Mouse (Mus musculus) heart, embryonic 10.5 days (tissue): ENCODE measurements around the gene Hdac8. TPM values are rescaled to one million over a fixed set of nuclear protein-coding genes. Genes with fewer than 3 reads are reported as not detected.

Source experiments
- DNase-seq: peaks from one replicate; pipeline ENCODE4 v3.0.0-alpha.2; 2017; ENCODE audit warnings: low spot score
- H3K27ac ChIP-seq: fragments of 300-500 bp; sonication (generic); 2 replicates; pipeline ENCODE4 v1.5.1; 2016; ENCODE audit warnings: mild to moderate bottlenecking
- H3K27me3 ChIP-seq: fragments of 300-500 bp; sonication (generic); 2 replicates; pipeline ENCODE4 v1.6.1; 2016; ENCODE audit warnings: mild to moderate bottlenecking; ENCODE audit not compliant: poor library complexity, insufficient read depth, severe bottlenecking
- H3K36me3 ChIP-seq: fragments of 300-500 bp; sonication (generic); 2 replicates; pipeline ENCODE4 v1.6.1; 2016; ENCODE audit warnings: mild to moderate bottlenecking, moderate library complexity
- H3K4me1 ChIP-seq: fragments of 300-500 bp; sonication (generic); 2 replicates; pipeline ENCODE4 v1.6.1; 2016; ENCODE audit warnings: mild to moderate bottlenecking
- H3K4me3 ChIP-seq: fragments of 300-500 bp; sonication (generic); 2 replicates; pipeline ENCODE4 v1.5.1; 2016; ENCODE audit warnings: mild to moderate bottlenecking, moderate library complexity
- H3K9me3 ChIP-seq: fragments of 300-500 bp; sonication (generic); 2 replicates; pipeline ENCODE4 v1.6.1; 2016; ENCODE audit warnings: mild to moderate bottlenecking, moderate library complexity
- WGBS: fragments of 180-500 bp; shearing (Covaris S2); methylation state at CpG from one replicate; pipeline ENCODE4 v1.1.7; 2016; 5-methylcytosine and 5-hydroxymethylcytosine counted together
- polyA plus RNA-seq: library from polyadenylated mRNA; unstranded; fragments of >200 nt; fragmentation: Nextera tagmentation; extraction: Ambion mirVana; gene quantifications from 2 replicates; pipeline ENCODE4 v1.2.1, GENCODE M21; 2016

The Hdac8 gene
- polyA plus RNA-seq: 4.8 and 6.2 TPM in 2 replicates

DNA sequence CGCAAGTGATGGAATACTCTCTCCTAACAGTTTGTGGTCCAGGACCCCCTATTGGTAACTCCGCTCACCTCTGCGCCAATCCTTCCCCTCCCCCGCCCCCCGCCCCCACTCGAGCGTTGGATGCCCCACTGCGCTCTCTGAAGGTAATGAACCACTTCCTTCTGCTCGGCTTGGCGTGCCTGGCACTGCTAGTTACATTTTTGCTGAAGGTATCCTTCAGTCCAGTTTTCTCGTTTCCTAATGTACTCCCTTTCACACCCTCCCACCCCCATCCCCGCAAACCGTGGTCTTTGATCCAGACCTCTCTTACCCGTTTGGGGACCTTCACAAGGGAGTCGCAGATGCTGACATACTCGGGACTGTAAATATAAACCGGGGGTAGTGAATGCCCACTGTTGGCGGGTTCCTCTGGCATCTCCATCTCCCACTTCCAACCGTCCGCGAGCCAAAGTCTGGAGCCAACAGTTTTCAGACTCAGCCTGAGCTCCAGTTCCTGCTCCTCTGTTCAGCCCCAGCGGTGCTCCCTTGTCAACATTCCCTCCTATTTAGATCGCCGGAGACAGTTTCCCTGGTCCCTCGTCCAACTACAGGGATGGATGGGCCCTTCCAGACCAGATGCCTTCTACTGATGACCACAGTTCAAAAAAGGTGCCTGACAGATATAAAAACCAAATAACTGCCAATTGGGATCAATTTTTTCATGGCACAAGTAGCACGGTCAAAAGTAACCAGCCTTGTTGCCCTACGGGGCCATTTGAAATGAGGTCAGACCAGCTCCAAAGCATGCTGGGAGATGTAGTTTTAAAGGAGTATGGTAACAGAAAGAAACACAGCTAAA lies at the start of gene Hdac8:
Gene Hdac8 (minus strand): TSS at position 716 of the 838 bp plus-strand sequence.
- Histone ChIP-seq H3K4me1 (no peaks in the 10 kb centered on the region), H3K27ac (peak within 1 kb of the TSS; percentile 72), H3K9me3 (no peaks in the 10 kb centered on the region), H3K4me3 (peak within 1 kb of the TSS; percentile 62), H3K36me3 (no peaks in the 10 kb centered on the region), H3K27me3 (peaks cover 13% of the 10 kb centered on the region; the same call in 1 of the 2 replicates)
- DNase-seq: peak; percentile 76
- 24% methylated on average over 27 of the region's 27 CpGs for WGBS

DNA sequence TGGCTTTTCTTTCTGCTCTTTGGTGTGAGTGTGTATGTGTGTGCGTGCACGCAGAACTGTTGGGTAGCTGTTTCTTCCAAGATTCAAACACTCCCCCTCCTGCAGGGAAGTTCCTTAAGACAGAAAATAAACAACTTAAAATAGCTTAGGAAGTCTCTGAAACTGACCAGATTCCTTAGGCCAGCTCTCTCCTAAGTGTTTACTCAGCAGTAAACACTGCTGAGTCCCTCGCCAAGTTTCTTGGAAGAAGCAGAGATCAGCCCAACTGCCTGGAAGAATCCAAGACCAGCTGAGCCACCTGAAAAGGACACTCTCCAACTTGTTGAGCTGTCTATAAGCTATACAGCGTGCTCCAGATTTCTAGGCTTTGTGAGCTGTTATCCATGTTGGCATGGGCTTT lies 4.0 kb upstream of the Hdac8 start:
- H3K27ac ChIP-seq: no peak overlapping the region
- H3K4me1 ChIP-seq: no peaks in the 10 kb centered on the region
- H3K9me3 ChIP-seq: no peaks in the 10 kb centered on the region
- 71% methylated on average over 4 of the region's 4 CpGs for WGBS
- H3K36me3 ChIP-seq: no peaks in the 10 kb centered on the region
- DNase-seq: no peak
- H3K27me3 ChIP-seq: peaks cover 19% of the 10 kb centered on the region; the same call in 1 of the 2 replicates
- H3K4me3 ChIP-seq: no peak overlapping the region

DNA sequence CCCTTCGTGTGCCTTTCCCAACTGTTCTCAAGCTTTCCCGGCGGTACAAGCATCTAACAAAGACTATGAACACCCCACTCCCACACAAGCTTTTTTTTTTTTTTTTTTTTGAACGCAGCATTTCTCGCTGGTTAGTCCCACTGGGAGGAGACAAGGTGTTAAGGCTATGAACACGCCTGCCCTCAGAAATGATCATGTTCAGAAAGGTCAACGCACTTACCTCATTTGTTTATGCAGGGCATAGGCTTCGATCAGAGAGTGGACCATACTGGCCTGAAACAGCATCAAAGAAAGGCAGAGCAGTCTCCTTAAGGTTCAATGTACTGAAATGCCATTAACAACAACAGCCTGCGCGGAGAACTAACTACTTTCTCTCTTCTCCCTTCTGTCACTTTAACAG lies 980 bp downstream of the Hdac8 start:
- H3K9me3 ChIP-seq: no peaks in the 10 kb centered on the region
- no peak for DNase-seq
- H3K4me3 ChIP-seq: peak overlapping the region; percentile 62
- no peak overlapping the region for H3K27ac ChIP-seq
- 0 out of 2 replicates have a peak, but pooled peaks cover 5% of the 10 kb centered on the region for H3K36me3 ChIP-seq
- peaks cover 12% of the 10 kb centered on the region; the same call in 1 of the 2 replicates for H3K27me3 ChIP-seq
- 32% methylated on average over 10 of the region's 10 CpGs for WGBS
- H3K4me1 ChIP-seq: no peaks in the 10 kb centered on the region

DNA sequence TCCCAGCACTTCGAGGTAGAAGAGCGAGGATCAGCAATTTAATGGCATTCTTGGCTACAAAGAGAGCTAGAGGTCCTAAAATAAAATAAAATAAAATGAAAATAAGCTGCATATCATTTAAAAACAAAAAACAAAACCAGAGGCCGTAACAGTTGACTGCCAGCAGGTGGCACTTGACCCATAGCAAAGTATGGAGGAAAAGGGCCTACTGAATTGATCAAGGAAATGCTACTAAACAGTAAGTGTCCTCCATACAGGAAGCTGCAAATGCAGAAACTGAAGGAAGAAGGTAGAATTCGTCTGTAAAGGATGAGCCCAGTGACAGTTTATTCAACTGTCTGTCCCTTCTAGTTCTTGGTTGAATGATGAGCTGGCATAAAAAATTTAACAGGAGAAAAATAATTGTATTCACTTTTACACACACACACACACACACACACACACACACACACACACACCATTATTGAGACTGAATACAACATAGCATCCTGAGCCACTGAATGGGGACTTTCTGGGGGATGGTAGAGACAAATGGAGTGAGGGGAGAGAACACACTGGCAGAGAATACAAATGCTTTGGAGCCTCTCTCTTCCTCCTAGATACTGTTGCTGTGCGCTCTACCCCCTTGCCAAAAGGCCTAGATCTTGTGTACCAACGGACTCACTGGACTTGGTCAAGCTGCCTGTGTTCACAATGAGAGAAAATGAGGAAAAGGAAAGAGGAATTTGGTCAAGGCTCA lies 11.0 kb downstream of the Hdac8 start:
- DNase-seq: no peak
- H3K27me3 ChIP-seq: no peaks in the 10 kb centered on the region
- WGBS: 60% methylated on average over 6 of the region's 6 CpGs
- no peaks in the 10 kb centered on the region for H3K4me1 ChIP-seq
- no peak overlapping the region for H3K4me3 ChIP-seq
- H3K36me3 ChIP-seq: peaks cover 9% of the 10 kb centered on the region; the same call in 1 of the 2 replicates
- no peak overlapping the region for H3K27ac ChIP-seq
- no peaks in the 10 kb centered on the region for H3K9me3 ChIP-seq

DNA sequence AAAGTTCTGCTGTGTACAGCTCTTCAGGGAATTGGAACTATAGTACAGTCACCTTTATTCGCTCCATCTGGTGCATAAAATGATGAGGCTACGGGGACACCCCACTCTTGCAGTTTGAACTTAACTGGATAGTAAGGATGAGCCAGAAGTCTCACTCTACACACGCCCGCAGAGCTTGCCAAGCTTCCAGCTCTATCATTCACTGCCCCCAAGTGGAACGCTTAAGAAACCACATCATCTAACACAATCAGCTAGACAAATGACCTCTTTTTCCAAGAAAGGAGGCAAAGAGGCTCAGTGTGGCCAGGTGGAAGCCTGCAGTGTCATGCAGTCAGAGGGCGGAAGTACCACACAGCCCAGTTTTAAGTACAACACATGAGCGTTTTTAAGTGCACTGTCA lies 19.6 kb downstream of the Hdac8 start:
- H3K36me3 ChIP-seq: 0 out of 2 replicates have a peak, but pooled peaks cover 3% of the 10 kb centered on the region
- H3K9me3 ChIP-seq: no peaks in the 10 kb centered on the region
- 77% methylated on average over 7 of the region's 7 CpGs for WGBS
- no peak for DNase-seq
- no peak overlapping the region for H3K27ac ChIP-seq
- no peaks in the 10 kb centered on the region for H3K4me1 ChIP-seq
- no peak overlapping the region for H3K4me3 ChIP-seq
- H3K27me3 ChIP-seq: peaks cover 8% of the 10 kb centered on the region; the same call in 1 of the 2 replicates

DNA sequence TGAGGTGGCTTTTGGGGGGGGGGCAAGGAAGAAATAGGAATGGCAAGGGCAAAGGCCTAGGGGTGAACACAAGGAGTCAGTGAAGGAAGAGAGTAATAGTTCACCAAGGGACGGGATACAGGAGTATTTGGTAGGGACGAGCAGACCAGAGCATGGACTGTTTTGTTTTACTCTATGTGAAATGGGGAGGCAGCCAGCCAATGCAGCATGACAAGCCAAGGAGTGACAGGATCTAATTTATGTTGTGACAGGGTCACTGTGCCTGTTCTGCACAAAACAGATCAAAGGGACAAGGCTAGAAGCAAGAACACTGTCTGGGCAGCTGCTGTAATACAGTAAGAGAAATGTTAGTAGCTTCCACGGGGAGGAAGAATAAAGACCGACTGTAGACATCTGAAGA lies 25.5 kb downstream of the Hdac8 start:
- H3K4me3 ChIP-seq: no peak overlapping the region

DNA sequence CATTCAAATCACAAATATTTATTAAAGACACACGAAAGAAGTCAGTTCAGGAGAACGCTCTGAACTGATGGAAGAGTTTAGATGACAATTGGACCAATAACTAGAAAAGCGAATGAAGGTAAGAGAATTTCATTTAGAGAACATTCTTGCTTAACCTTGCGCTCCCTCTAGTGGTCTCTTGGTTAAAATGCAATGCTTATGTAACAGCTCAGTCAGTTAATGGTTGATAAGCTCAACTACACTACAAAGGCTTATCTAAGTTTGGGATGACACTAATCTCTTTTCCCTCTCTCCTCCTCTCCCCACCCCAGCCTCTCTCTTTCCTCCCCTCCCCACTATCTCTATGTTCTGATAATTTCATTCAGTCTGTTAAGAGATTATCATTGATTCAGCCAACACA lies 26.2 kb downstream of the Hdac8 start:
- Histone ChIP-seq H3K4me3 (no peak overlapping the region), H3K9me3 (no peaks in the 10 kb centered on the region), H3K27me3 (no peaks in the 10 kb centered on the region; the same call in 1 of the 2 replicates), H3K27ac (no peak overlapping the region), H3K36me3 (no peaks in the 10 kb centered on the region), H3K4me1 (no peaks in the 10 kb centered on the region)
- no peak for DNase-seq
- WGBS: 30% methylated on average over 4 of the region's 4 CpGs

More for the DNA sequence above, 25.5 kb downstream of the Hdac8 start:
- 77% methylated on average over 4 of the region's 4 CpGs for WGBS
- Histone ChIP-seq H3K9me3 (no peaks in the 10 kb centered on the region), H3K4me1 (no peaks in the 10 kb centered on the region), H3K27me3 (no peaks in the 10 kb centered on the region; the same call in 1 of the 2 replicates), H3K36me3 (no peaks in the 10 kb centered on the region), H3K27ac (no peak overlapping the region)
- DNase-seq: no peak

DNA sequence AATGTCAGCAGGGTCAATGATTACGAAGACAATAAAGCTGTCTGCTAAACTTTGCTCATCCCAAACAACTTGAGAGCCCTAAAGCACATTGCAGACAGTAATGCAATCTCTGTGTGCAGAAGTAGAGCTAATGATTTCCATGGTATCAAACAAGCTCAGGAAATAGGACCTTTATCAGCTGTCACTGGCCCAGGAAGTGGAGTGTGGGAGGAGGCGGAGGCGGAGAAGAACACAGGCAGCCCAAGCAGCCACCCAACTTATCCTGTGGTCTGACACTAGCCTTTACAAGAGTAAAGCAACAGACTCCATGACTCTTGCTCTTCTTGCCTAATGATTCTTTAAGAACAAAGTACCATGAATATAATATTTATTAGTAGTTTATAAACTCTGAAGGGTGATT lies 26.7 kb downstream of the Hdac8 start:
- Histone ChIP-seq H3K36me3 (no peaks in the 10 kb centered on the region), H3K9me3 (no peaks in the 10 kb centered on the region), H3K27me3 (no peaks in the 10 kb centered on the region), H3K4me1 (no peaks in the 10 kb centered on the region), H3K4me3 (no peak overlapping the region), H3K27ac (no peak overlapping the region)
- WGBS: 65% methylated on average over 3 of the region's 3 CpGs
- no peak for DNase-seq

DNA sequence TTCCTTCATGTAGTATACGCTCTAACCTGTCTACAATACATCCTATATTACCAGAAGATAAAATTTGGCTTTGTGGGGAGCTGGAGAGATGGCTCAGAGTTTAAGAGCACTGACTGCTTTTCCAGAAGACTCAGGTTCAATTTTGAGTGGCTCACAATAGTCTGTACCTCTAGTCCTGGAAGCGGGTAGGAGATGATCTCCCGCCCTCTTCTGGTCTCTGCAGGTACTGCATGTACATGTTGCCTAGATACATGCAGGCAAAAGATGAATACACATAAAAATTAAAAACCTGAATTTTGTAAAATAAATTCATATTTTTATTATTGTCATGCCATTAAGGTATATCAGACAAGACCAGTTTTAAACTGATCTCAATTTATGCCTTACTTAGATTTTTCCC lies 28.4 kb downstream of the Hdac8 start:
- Histone ChIP-seq H3K36me3 (no peaks in the 10 kb centered on the region), H3K27ac (no peak overlapping the region), H3K4me3 (no peak overlapping the region), H3K4me1 (no peaks in the 10 kb centered on the region), H3K27me3 (no peaks in the 10 kb centered on the region), H3K9me3 (no peaks in the 10 kb centered on the region)
- DNase-seq: no peak
- WGBS: 33% methylated on average over 3 of the region's 3 CpGs

DNA sequence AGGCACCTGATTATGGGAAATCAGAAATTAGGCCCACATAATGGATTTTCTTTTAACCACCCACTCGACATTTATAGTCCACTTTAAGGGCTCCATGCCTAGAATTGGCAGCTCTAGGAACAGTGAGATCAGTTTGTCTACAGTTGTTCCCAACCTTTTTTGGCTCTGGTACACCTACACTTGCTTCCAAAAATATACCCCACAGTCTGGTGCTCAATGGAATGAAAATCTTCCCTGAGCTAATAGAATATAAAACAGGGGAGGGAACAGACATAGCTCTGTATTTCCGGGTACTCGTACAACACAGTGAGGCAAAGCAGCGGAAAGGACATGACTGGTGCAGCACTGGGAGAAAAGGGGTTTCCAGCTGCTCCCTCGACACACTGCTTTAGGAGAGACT lies 29.6 kb downstream of the Hdac8 start:
- Histone ChIP-seq H3K27me3 (peaks cover 4% of the 10 kb centered on the region; the same call in 1 of the 2 replicates), H3K9me3 (no peaks in the 10 kb centered on the region), H3K27ac (no peak overlapping the region), H3K4me1 (no peaks in the 10 kb centered on the region), H3K4me3 (no peak overlapping the region), H3K36me3 (no peaks in the 10 kb centered on the region)
- 79% methylated on average over 5 of the region's 5 CpGs for WGBS
- DNase-seq: no peak

DNA sequence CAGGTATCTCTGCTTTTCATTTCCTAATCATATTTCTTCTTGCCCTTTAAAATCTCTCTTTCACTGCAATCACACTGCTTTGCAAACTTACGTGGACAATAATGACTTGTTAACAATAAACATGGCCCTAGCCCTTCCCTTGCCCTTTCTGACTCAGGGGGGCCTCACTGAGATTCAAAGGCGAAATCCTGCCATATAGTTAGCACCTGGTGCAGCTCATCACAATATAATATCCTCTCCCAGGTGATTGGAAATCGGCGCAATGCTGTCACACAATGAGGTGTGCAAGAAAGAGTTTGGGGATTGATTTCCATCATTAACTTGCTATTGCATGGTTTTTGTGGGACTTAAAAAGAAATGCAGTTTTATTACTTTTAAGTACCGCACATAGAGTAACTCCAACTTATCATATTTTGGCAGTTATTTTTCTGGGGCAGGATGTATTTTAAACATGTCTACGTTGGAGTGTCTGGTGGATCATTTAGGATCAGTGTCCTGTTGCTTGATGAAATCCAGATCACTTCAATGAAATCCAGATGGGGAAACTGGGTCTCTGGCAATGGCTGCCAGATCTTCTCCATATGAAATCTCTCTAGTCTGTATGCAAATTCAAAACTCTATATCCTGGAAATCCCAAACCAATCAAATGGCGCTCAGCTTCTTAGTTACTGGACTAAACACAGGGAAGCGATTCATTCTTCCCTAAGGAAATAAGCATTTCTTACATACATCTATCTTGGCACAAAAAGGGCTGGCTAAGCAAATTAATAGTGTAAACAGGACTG lies 86.6 kb downstream of the Hdac8 start:
- Histone ChIP-seq H3K27ac (no peak overlapping the region), H3K4me1 (no peaks in the 10 kb centered on the region), H3K36me3 (no peaks in the 10 kb centered on the region), H3K9me3 (no peaks in the 10 kb centered on the region), H3K27me3 (peaks cover 14% of the 10 kb centered on the region; the same call in 1 of the 2 replicates), H3K4me3 (no peak overlapping the region)
- DNase-seq: no peak
- 84% methylated on average over 8 of the region's 8 CpGs for WGBS

DNA sequence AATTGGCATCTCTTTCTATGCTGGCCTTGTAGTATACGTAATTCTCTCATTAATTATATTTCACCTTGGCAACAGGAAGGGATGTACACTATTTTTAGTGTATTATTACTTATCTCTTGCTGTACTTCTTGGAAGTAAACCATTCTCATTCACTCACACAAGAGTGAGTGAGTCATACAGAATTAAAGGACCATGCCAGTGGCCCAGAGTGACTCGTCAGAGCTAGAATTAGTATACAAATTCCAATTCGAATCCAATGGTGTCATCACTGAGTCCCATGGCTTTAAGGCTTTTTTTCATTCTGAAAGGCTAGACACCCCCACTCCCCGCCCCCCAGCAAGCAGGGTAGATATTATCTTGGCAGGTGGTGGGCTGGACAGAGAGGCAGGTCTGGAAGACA lies 88.2 kb downstream of the Hdac8 start:
- Histone ChIP-seq H3K36me3 (no peaks in the 10 kb centered on the region), H3K4me3 (no peak overlapping the region), H3K9me3 (no peaks in the 10 kb centered on the region), H3K27me3 (peaks cover 14% of the 10 kb centered on the region; the same call in 1 of the 2 replicates), H3K4me1 (no peaks in the 10 kb centered on the region), H3K27ac (no peak overlapping the region)
- WGBS: 71% methylated on average over 4 of the region's 4 CpGs
- no peak for DNase-seq
